Mouse (Mus musculus): Measurements from ENCODE around the gene RPS10-NUDT3.

DNA sequence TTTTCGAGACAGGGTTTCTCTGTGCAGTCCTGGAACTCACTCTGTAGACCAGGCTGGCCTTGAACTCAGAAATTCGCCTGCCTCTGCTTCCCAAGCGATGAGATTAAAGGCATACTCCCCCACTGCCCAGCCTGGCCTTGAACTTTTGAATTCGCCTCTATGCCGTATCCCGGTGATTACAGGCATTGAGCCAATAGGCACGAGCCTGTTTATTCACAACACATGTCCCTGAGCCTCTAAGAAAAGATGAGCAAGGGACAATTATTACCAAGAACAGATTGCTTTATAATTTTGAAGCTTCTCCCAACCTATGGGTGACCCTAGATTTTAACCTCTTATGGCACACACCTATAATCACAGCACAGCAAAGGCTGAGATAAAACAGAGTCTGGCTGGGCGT, 6.6 kb downstream of the RPS10-NUDT3 start:
- TF ChIP-seq POLR2A (IDR thresholded peaks at IDR 0.05; ENCODE audit: control insufficient read depth, low read depth, low read length) (no peak), CTCF (IDR thresholded peaks at IDR 0.05; ENCODE audit: control insufficient read depth, insufficient read depth, insufficient replicate concordance, low read depth, low read length) (no peak)

Data from testis, adult 2 months (tissue).